Mouse (Mus musculus) mammary gland, adult 2 months (tissue): ENCODE data around the gene Nt5m. TPM values are rescaled to one million over a fixed set of nuclear protein-coding genes. Genes with fewer than 3 reads are reported as not detected.

ENCODE experiments used
- polyA plus RNA-seq: library from polyadenylated mRNA; depleted of rRNA; stranded (reverse); fragments of >200 nt; gene quantifications from 2 replicates; pipeline ENCODE4 v1.2.3, GENCODE M21; 2012; ENCODE audit warnings: low replicate concordance; rRNA removed

Nt5m gene
- 28.2 and 39.1 TPM in 2 replicates for polyA plus RNA-seq

GRCm38 (mm10) chr11:59839008-59839458 lies at the start of gene Nt5m:
Nt5m (plus strand) TSS chr11:59839447.

GRCm38 (mm10) chr11:59809670-59810474 lies 29.4 kb upstream of the Nt5m start, which contains the start of gene Flcn:
Flcn (minus strand) TSS chr11:59810016.

GRCm38 (mm10) chr11:59839459-59840126 lies 346 bp downstream of the Nt5m start, which contains the start of gene Cops3:
Cops3 (minus strand) TSS chr11:59839838.

Other genes starting within 250 kb of the Nt5m start
- not detected in 2 replicates for gene Olfr223, start 246.2 kb upstream of the Nt5m start, polyA plus RNA-seq
- 81.1 and 126 TPM in 2 replicates for gene Mprip, start 178.1 kb upstream of the Nt5m start, polyA plus RNA-seq
- gene Pld6, start 51.8 kb upstream of the Nt5m start, polyA plus RNA-seq: 1.2 and 1.3 TPM in 2 replicates
- 58.6 and 69.3 TPM in 2 replicates for gene Flcn, start 29.4 kb upstream of the Nt5m start, polyA plus RNA-seq
- gene Cops3, start 391 bp downstream of the Nt5m start, polyA plus RNA-seq: 10.5 and 28.6 TPM in 2 replicates
- gene Med9, start 108.8 kb downstream of the Nt5m start, polyA plus RNA-seq: 18.9 and 27.8 TPM in 2 replicates
- 49.5 and 62.0 TPM in 2 replicates for gene Rasd1, start 125.5 kb downstream of the Nt5m start, polyA plus RNA-seq
- 20.3 and 30.7 TPM in 2 replicates for gene Pemt, start 207.0 kb downstream of the Nt5m start, polyA plus RNA-seq